Mouse (Mus musculus) ES-Bruce4 (cell line): ENCODE data around the gene Rgs3.

Experiments
- CTCF ChIP-seq: IDR thresholded peaks from one replicate; pipeline ENCODE4 v1.8.1; 2011; ENCODE audit warnings: low read depth, low read length
- EP300 ChIP-seq: IDR thresholded peaks from 2 replicates; pipeline ENCODE4 v1.6.1; 2011; ENCODE audit warnings: low read depth, low read length; ENCODE audit not compliant: insufficient read depth
- POLR2A ChIP-seq: IDR thresholded peaks from one replicate; pipeline ENCODE4 v1.8.1; 2011; ENCODE audit warnings: low read length; ENCODE audit not compliant: insufficient read depth

DNA sequence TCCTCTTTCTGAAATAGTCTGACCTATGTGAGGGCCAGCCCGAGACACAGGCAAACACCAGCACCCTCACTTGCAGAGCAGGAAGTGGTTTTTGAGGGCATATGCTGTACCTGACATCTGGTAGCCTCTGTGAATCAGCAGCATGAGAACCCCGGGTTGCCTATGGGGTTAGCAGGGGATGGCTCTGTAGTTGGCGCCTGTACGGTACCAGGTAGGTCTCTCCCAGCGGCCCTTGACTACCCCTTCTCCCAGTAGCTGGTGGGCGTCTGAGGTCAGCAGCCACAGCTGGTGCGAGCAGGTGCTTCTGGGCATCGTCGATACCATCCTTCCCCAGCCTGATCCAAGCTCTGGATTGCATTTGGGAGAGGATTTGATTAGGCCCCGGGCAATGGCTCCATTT, 125.6 kb downstream of the Rgs3 start:
- no peak for TF ChIP-seq CTCF
- TF ChIP-seq POLR2A = no peak
- TF ChIP-seq EP300 = no peak
